Mouse (Mus musculus) MEL (cell line): Measurements from ENCODE around the gene Hnrnpa1. TPM values are rescaled to one million over a fixed set of nuclear protein-coding genes. Genes with fewer than 3 reads are reported as not detected.

Experiments used
- DNase-seq: peaks from one replicate; pipeline ENCODE4 v3.0.0; 2011; ENCODE audit warnings: low read depth, low spot score
- H3K27ac ChIP-seq: 2 replicates; pipeline ENCODE4 v1.5.1; 2012; ENCODE audit warnings: low read depth, mild to moderate bottlenecking, control low read depth, low read length, moderate library complexity; ENCODE audit not compliant: control insufficient read depth
- H3K27me3 ChIP-seq, 2 experiments: fragments of 150-350 bp in 1 of 2; sonication (generic) in 1 of 2; 2 replicates each; pipeline ENCODE4 v1.6.1; 2012; ENCODE audit warnings: low read length in 2 of 2, mild to moderate bottlenecking in 2 of 2, improper control_type of control experiment in 1 of 2, moderate library complexity in 1 of 2; ENCODE audit not compliant: insufficient read depth in 2 of 2, control insufficient read depth in 1 of 2
- H3K36me3 ChIP-seq, 2 experiments: 2 replicates each; pipeline ENCODE4 v1.6.1; 2012 to 2014; ENCODE audit warnings: low read length in 2 of 2, improper control_type of control experiment in 1 of 2, inconsistent platforms in 1 of 2, mild to moderate bottlenecking in 1 of 2; ENCODE audit not compliant: insufficient read depth in 2 of 2, control insufficient read depth in 1 of 2
- H3K4me1 ChIP-seq, 2 experiments: fragments of 150-350 bp in 1 of 2; sonication (generic) in 1 of 2; 2 replicates each; pipeline ENCODE4 v1.6.1; 2012; ENCODE audit warnings: low read length in 2 of 2, improper control_type of control experiment in 1 of 2, mild to moderate bottlenecking in 1 of 2; ENCODE audit not compliant: insufficient read depth in 2 of 2, control insufficient read depth in 1 of 2
- H3K4me3 ChIP-seq, 2 experiments: fragments of 150-350 bp in 1 of 2; sonication (generic) in 1 of 2; 2 replicates each; pipeline ENCODE4 v1.5.1; 2012; ENCODE audit warnings: low read depth in 2 of 2, low read length in 2 of 2, mild to moderate bottlenecking in 2 of 2, moderate library complexity in 2 of 2, control low read depth in 1 of 2, improper control_type of control experiment in 1 of 2; ENCODE audit not compliant: control insufficient read depth in 1 of 2, insufficient read depth in 1 of 2
- H3K79me2 ChIP-seq: 2 replicates; pipeline ENCODE4 v1.6.1; 2012; ENCODE audit warnings: mild to moderate bottlenecking, low read length, moderate library complexity; ENCODE audit not compliant: control insufficient read depth, poor library complexity, insufficient read depth
- H3K9ac ChIP-seq: 2 replicates; pipeline ENCODE4 v1.6.1; 2012; ENCODE audit warnings: low read depth, mild to moderate bottlenecking, control low read depth, low read length, moderate library complexity; ENCODE audit not compliant: control insufficient read depth, poor library complexity, severe bottlenecking
- H3K9me3 ChIP-seq: fragments of 150-350 bp; sonication (generic); replicated peaks from 2 replicates; pipeline ENCODE4 v1.6.1; 2012; ENCODE audit warnings: mild to moderate bottlenecking, low read length, improper control_type of control experiment, moderate library complexity; ENCODE audit not compliant: insufficient read depth
- CHD2 ChIP-seq: IDR thresholded peaks from 2 replicates; pipeline ENCODE4 v1.6.1; 2011; ENCODE audit warnings: low read length, improper control_type of control experiment
- ELF1 ChIP-seq: IDR thresholded peaks from 2 replicates; pipeline ENCODE4 v1.6.1; 2014; ENCODE audit warnings: low read depth, mild to moderate bottlenecking, inconsistent platforms, low read length, improper control_type of control experiment, moderate library complexity
- ETS1 ChIP-seq: IDR thresholded peaks from 2 replicates; pipeline ENCODE4 v1.6.1; 2012; ENCODE audit warnings: low read depth, mild to moderate bottlenecking, inconsistent platforms, low read length, improper control_type of control experiment, moderate library complexity
- HCFC1 ChIP-seq: IDR thresholded peaks from 2 replicates; pipeline ENCODE4 v1.6.1; 2012; ENCODE audit warnings: low read depth, mild to moderate bottlenecking, inconsistent platforms, low read length, improper control_type of control experiment, moderate library complexity
- MAFK ChIP-seq: IDR thresholded peaks from 2 replicates; pipeline ENCODE4 v1.6.1; 2011; ENCODE audit warnings: low read depth, mild to moderate bottlenecking, low read length, improper control_type of control experiment, borderline replicate concordance
- MAX ChIP-seq: IDR thresholded peaks from 2 replicates; pipeline ENCODE4 v1.6.1; 2011; ENCODE audit warnings: low read length, improper control_type of control experiment
- MAZ ChIP-seq: IDR thresholded peaks from 2 replicates; pipeline ENCODE4 v1.6.1; 2012; ENCODE audit warnings: low read depth, mild to moderate bottlenecking, inconsistent platforms, low read length, improper control_type of control experiment
- MXI1 ChIP-seq: IDR thresholded peaks from 2 replicates; pipeline ENCODE4 v1.6.1; 2011; ENCODE audit warnings: mild to moderate bottlenecking, low read depth, low read length, improper control_type of control experiment
- MYB ChIP-seq: IDR thresholded peaks from 2 replicates; pipeline ENCODE4 v1.6.1; 2011; ENCODE audit warnings: mild to moderate bottlenecking, low read depth, low read length, improper control_type of control experiment
- NELFE ChIP-seq: IDR thresholded peaks from 2 replicates; pipeline ENCODE4 v1.6.1; 2011; ENCODE audit warnings: low read depth, low read length, improper control_type of control experiment
- NRF1 ChIP-seq: IDR thresholded peaks from 2 replicates; pipeline ENCODE4 v1.6.1; 2014; ENCODE audit warnings: low read depth, mild to moderate bottlenecking, inconsistent platforms, low read length, improper control_type of control experiment, moderate library complexity; ENCODE audit not compliant: poor library complexity, insufficient read depth, severe bottlenecking
- POLR2A ChIP-seq, 2 experiments: IDR thresholded peaks; 2 replicates each; pipeline ENCODE4 v1.6.1; 2011 to 2012; ENCODE audit warnings: low read length in 2 of 2, mild to moderate bottlenecking in 2 of 2, control low read depth in 1 of 2, improper control_type of control experiment in 1 of 2, low read depth in 1 of 2, moderate library complexity in 1 of 2; ENCODE audit not compliant: control insufficient read depth in 1 of 2, insufficient read depth in 1 of 2, poor library complexity in 1 of 2
- POLR2AphosphoS2 ChIP-seq: IDR thresholded peaks from 2 replicates; pipeline ENCODE4 v1.6.1; 2011; ENCODE audit warnings: low read length, improper control_type of control experiment
- RCOR1 ChIP-seq: IDR thresholded peaks from 2 replicates; pipeline ENCODE4 v1.6.1; 2012; ENCODE audit warnings: low read depth, mild to moderate bottlenecking, inconsistent platforms, low read length, improper control_type of control experiment
- SIN3A ChIP-seq: IDR thresholded peaks from 2 replicates; pipeline ENCODE4 v1.6.1; 2012; ENCODE audit warnings: low read length, improper control_type of control experiment, inconsistent platforms
- UBTF ChIP-seq: IDR thresholded peaks from 2 replicates; pipeline ENCODE4 v1.6.1; 2012; ENCODE audit warnings: low read depth, mild to moderate bottlenecking, inconsistent platforms, low read length, improper control_type of control experiment, moderate library complexity, borderline replicate concordance; ENCODE audit not compliant: insufficient read depth
- ZMIZ1 ChIP-seq: IDR thresholded peaks from 2 replicates; pipeline ENCODE4 v1.6.1; 2012; ENCODE audit warnings: low read depth, mild to moderate bottlenecking, inconsistent platforms, low read length, improper control_type of control experiment, moderate library complexity
- ZNF384 ChIP-seq: IDR thresholded peaks from 2 replicates; pipeline ENCODE4 v1.6.1; 2012; ENCODE audit warnings: low read depth, mild to moderate bottlenecking, inconsistent platforms, low read length, improper control_type of control experiment
- polyA plus RNA-seq, 2 experiments: library from polyadenylated mRNA; stranded (reverse) in 1 of 2; unstranded in 1 of 2; fragments of >175 nt in 1 of 2; fragments of >200 nt in 1 of 2; gene quantifications; 2 replicates each; pipeline versions ENCODE4 v1.2.1 to v1.2.4; 2012; ENCODE audit warnings: low replicate concordance in 2 of 2, low read depth in 1 of 2; ENCODE audit not compliant: insufficient read length in 2 of 2, insufficient read depth in 1 of 2, missing spikeins in 1 of 2
- total RNA-seq: library from RNA; depleted of rRNA; stranded (reverse); fragments of 300-350 nt; gene quantifications from 2 replicates; pipeline ENCODE4 v1.2.3, GENCODE M21; 2012

Hnrnpa1 gene
- total and polyA plus RNA-seq, 3 experiments = 322 to 900 TPM; not detected in 1

DNA sequence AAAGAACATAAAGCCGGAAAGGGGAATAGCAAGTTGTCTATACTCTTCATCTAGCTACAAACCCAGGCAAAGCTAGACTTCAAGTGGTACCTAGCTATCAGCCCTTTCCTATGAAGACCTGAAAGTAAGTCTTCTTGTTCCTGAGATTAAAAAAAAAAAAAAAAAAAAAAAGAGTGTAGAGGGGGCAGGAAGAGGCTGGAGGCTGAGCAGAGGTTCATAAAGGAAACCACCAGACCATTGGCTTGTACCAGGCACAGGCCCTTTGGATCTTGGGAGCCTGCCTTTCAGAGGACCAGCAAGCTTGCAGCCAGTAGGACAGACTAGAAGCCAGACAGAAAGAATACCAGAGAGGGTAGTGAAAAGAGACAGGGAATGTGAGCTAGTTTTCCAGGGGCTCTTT, 13.1 kb downstream of the Hnrnpa1 start:
- no peak for DNase-seq
- Histone ChIP-seq H3K27ac (peak overlapping the region; percentile 99), H3K4me3 (peak overlapping the region; percentile 88 to 91), H3K4me1 (peaks cover 4 to 18% of the 10 kb centered on the region in 2 experiments), H3K79me2 (peaks cover 58% of the 10 kb centered on the region), H3K27me3 (no peaks in the 10 kb centered on the region)
- TF ChIP-seq NELFE = no peak
- peak; percentile 50 for TF ChIP-seq ZNF384
- no peak for TF ChIP-seq NRF1
- TF ChIP-seq MAX = no peak
- TF ChIP-seq, all 39 proteins: peak for 1
- Histone ChIP-seq H3K36me3 (peaks cover 0 to 36% of the 10 kb centered on the region in 2 experiments; a peak in 3 of 4 replicates), H3K9me3 (no peaks in the 10 kb centered on the region), H3K9ac (peak overlapping the region; percentile 98)

DNA sequence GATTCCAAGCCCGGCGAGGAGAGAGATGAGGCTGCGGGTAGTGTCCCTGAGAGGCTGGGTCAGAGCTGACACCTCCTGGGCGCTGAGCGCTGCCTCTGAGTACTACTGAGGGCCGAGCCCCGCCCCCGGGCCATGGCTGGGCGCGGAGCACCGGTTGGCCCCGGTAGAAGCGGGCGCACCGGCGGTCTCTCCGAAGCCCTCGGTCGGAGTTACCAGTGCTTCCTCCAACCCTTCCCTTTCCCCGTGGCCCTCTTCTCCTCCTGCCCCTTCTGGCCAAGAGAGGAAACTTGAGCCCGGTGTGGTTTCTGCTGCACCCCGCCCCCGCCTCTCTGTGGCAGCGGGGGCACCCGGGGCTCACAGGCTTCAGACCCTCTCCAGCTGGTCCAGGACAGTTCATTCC, 14.9 kb downstream of the Hnrnpa1 start:
- Histone ChIP-seq H3K36me3 (peaks cover 0 to 43% of the 10 kb centered on the region in 2 experiments; a peak in 3 of 4 replicates), H3K79me2 (peaks cover 58% of the 10 kb centered on the region), H3K4me3 (peak overlapping the region; percentile 88 to 91), H3K27ac (peak overlapping the region; percentile 99), H3K9me3 (no peaks in the 10 kb centered on the region), H3K4me1 (peaks cover 4 to 21% of the 10 kb centered on the region in 2 experiments), H3K9ac (peak overlapping the region; percentile 98), H3K27me3 (no peaks in the 10 kb centered on the region)
- no peak for TF ChIP-seq MYB
- TF ChIP-seq ELF1 = no peak
- TF ChIP-seq POLR2A (IDR thresholded peaks at IDR 0.05; ENCODE audit: control insufficient read depth in 1 of 2, insufficient read depth in 1 of 2, low read depth in 1 of 2, low read length in 2 of 2, poor library complexity in 1 of 2) = peak; percentile 52 to 57; a peak in 2 of 4 replicates
- TF ChIP-seq NRF1 = no peak
- TF ChIP-seq MXI1 = peak; percentile 33; the same call in 1 of the 2 replicates
- 0 out of 2 replicates have a peak, but pooled peaks have one; percentile 13 for TF ChIP-seq ETS1
- TF ChIP-seq MAFK = no peak
- TF ChIP-seq RCOR1 = no peak
- TF ChIP-seq POLR2AphosphoS2 = no peak
- TF ChIP-seq HCFC1 = no peak
- TF ChIP-seq UBTF = peak; percentile 75; the same call in 1 of the 2 replicates
- TF ChIP-seq ZMIZ1 = no peak
- TF ChIP-seq SIN3A = peak; percentile 48
- peak; percentile 51 for TF ChIP-seq NELFE
- no peak for TF ChIP-seq CHD2
- peak; percentile 73; the same call in 1 of the 2 replicates for TF ChIP-seq MAZ
- DNase-seq = peak; percentile 58
